Mouse (Mus musculus): Measurements from ENCODE around the gene Tmem145.
"Not testable (repeated sequence)": the region's sequence is repeated elsewhere in the genome, so short reads cannot be mapped to it uniquely, and the experiment has no call there.

The Tmem145 gene

GRCm38 (mm10) chr7:25305956-25306613 lies at the start of gene Tmem145:
Gene Tmem145 (plus strand): TSS chr7:25306106.
- DNase-seq: peak; percentile 62

DNA sequence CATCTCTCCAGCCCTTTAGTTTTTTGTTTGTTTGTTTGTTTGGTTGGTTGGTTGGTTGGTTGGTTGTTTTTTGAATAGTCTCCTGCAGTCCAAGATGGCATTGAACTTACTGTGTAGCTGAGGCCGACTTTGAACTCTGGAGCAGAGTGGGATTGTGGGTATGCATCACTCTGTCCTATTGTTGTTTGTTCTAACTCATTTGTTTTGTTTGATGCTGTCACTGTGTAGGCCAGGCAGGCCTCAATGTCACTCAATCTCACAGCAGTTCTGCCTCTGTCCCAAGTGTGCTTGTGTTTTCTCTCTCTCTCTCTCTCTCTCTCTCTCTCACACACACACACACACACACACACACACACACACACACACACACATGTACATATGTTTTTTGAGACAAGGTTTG lies 44.0 kb upstream of the Tmem145 start:
- DNase-seq: no peak

DNA sequence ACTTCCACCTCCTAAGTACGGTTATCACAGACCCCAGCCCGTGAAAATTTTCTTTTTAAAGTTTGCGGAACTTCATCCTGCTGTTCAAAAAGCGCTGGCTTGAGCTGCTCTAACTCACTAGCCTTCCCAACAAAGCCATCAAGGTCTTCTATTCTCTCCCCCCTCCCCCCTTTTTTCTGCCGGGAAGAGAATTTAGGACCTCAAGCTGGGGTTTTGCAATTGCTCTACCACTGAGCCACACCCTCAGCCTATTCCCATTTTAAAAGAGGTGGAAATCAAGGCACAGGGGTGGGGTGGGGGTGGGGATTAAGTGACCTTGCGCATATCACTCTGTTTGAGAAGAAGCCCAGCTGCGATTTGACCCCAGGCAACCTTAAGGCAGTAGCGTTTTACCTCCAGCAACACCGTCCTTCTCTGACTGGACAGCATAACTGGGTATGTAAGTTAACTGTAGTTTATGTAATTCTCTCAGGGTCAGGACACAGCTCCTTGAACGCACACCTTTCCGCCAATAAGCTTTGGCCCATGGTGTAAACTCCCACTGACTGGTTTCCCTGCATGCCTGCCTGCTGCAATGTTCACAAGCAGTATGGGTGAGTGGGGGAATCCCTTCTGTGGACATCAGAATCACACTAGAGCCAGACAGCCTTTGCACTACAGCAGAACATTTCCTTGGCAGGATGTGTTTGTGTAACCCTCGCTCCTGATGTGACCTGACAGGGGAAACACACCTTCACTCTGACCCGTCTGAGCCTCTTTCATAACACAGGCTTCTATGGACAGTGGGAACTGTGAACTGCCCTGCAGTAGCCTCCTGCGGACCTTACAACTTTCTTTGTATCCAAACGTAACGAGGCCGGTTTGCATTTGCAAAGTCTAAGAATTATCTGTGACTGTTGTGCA lies 41.7 kb upstream of the Tmem145 start:
- DNase-seq: no peak

GRCm38 (mm10) chr7:25265743-25266142 lies 40.2 kb upstream of the Tmem145 start:
- not testable (repeated sequence) for DNase-seq

DNA sequence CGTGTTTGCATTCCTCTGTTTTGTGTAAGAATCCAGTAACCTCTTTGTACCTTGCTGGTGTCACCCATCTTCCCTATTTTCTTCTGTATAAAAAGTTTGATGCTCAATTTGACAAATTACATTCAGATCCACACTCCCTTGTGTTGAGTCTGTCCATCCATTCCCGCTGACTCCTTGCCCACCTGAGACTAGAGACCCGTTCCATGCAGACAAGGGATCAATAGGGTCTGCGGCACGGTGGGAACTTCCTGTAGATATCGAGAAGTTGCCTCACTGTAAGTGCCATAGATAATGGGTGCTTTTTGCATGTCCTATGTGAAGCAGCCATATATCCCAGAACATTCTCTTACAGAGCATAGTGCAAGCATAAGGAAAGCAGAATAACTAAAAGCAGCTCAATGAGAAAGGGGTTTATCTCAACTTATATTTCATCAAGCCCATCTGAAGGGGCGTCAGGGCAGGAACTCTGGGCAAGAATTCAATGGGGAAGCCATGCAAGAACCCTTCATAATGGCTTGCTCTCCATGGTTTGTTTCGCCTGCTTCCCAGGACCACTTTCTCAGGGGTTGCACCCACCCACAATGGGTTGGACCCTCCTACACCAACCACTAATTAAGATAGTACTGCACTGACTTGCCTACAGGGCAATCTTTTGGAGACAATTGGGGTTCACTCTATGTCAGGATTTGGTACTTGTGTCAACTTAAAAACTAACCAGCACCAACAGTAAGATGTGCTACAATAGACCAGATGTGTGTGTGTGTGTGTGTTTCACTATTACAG lies 39.5 kb upstream of the Tmem145 start:
- DNase-seq: no peak

DNA sequence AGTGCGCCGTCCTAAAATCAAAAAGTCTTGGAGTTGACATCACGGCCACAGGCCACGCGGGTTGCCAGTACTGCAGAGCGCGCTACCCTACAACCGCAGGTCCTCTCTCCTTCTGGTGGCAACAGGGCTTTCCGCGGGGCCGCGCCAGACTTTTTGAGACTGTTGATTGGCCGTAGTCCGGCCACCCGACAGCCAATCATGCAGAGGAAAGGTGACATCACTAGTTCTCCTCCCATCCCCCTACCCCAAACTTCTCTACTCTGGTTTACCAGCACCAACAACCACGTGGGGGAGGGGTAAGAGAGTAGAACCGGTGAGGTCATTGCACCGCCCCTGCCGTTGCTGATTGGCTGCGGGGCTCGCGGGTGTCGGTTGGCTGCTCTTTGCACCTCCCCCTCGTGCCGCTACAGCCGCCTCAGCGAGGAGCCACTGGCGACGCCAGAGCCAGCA lies 38.6 kb upstream of the Tmem145 start, which contains the start of gene Cic:
Cic (plus strand) TSS at position 404 of the 450 bp plus-strand sequence.
- peak; percentile 100 for DNase-seq

DNA sequence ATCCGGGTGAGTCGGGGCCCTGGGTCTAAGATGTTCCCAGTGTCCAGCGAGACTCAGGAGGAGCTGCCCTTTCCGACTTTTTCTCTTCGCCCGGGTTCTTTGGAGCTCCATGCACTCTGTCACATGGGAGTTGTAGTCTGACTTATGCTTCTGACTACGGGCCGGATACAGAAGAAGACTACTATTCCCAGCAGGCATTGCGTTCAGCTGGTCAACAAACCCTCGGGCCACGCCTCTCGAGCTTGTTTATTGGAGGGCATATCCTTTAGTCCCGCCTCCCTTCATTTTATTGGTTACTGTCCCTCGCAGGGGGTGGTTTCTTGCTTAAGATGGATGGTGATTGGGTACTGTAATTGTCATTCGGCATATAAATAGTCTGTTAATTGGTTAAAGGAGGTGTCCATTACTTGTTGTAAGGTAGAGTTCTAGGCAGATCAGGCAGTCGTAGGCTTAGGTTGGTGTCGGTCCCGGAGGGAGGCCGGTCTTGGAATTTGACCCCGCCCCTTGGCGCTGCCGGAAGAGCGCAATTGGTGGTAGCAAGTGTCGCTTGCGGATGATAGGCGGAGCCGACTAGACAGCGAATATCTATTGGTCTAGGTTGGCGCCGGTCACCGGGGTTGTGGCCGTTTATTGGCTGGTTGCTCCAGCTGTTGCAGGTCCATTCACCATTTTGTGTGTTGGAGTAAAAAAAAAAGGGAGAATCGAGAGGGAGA lies 38.0 kb upstream of the Tmem145 start:
- peak; percentile 100 for DNase-seq

DNA sequence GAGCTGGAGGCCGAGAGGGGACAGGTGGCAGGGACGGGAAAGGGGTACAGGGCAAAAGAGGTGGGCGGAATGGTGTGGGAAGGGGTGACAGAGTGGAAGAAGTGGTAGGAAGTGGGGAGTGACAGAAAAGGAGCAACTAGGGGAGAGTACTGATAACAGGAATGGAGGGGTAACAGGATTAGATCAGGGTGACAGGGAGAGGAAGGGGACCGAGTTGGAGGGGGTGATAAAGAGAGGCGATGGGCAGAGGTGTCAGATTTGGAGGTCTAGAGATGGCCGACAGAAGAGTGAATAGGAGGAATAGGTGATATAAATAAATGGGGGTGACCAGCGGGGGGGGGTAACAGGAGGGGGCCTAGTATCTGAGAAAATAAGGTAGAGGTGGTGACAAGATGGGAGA lies 37.3 kb upstream of the Tmem145 start:
- DNase-seq: no peak

GRCm38 (mm10) chr7:25269029-25269428 lies 36.9 kb upstream of the Tmem145 start:
- no peak for DNase-seq

DNA sequence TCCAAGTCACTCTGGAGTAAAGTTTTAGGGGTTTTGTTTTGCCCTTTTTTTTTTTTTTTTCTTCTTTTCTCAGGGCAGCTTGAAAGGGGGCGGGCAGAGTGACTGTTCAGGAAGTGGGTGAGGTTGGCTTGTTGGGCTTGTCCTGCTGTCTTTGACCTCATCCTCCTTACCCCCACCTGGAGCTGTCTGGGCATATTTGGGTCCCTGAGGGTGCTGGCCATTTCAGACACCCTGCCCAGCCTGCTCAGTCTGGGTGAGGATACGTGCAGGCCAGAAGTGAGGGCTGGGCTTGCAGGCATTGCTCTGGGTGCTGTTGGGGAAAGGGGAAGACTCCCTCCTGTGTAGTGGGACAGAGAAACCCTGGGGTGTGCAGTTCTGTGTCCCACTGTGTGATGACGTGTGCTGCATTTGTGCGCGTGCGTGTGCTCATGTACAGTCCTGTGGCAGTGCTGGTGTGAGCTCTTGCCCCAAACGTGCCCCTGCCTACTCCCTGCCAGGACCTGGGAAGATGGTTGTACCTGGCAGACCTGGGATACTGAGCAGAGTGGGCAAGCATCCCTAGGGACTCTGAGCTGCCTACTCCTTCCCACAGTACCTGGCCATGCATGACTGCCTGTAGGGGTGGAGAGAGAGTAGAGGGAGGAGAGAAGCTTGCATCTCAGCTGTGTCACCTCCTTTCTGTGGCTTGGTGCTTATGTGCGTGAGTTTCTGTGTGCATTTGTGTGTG lies 36.2 kb upstream of the Tmem145 start:
- DNase-seq: peak; percentile 44

DNA sequence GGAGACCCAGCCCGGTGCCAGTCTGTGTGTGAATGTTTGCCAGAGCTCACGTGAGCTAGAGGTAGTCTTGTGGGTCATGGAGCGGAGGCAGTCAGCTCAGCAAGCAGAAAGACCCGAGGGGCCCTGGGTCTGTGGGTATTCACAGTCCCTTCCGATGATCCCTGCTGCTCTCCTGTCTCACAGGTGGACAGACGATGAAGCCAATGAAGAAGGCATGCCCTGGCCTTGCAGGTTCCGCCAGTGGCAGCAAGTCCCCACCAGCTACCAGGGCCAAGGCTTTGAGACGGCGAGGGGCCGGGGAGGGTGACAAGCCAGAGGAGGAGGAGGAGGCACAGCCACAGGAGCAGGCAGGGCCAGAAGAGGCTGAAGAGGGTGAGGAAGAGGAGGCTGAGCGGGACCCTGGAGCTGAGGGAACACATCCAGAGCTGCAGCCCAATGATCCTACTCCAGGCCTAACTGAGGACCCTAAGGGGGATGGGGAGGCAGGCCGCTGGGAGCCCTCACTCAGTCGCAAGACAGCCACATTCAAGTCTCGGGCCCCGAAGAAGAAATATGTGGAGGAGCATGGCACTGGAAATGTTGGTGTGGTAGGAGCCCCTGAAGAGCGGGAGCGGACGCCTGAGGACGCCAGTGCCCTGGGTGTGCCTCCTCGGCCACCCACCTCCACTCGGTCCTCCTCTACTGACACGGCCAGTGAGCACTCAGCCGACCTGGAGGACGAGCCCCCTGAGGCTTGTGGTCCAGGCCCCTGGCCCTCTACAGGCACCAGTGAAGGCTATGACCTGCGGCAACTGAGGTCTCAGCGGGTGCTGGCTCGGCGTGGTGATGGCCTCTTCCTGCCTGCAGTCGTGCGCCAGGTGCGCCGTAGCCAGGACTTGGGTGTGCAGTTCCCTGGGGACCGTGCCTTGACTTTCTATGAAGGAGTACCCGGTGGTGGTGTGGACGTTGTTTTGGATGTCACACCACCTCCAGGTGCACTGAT lies 35.0 kb upstream of the Tmem145 start:
- DNase-seq: no peak

- DNase-seq: no peak
Measured at GRCm38 (mm10) chr7:25271651-25272444, 34.1 kb upstream of the Tmem145 start.

- DNase-seq: no peak
Measured at GRCm38 (mm10) chr7:25272445-25273258, 33.3 kb upstream of the Tmem145 start.

GRCm38 (mm10) chr7:25273259-25274241 lies 32.4 kb upstream of the Tmem145 start:
- DNase-seq: no peak

DNA sequence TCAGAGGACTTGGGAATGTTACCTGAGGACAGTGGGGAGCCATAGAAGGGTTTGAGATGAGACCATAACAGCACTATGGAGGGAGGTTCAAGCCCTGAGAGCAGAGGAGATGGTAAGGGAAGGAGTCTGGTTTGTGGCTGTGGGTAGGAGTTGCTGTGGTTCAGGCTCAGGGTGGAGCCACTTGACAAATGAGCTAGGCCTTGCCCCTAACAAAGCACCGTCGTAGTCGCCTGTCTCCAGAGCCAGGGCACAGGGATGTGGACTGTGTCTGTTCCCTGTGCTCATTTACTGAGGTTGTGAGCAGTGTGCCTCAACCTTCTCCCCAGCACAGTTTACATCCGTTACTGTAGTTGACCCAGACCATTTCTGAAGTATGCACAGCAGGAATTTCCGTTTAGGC lies 31.3 kb upstream of the Tmem145 start:
- DNase-seq: no peak

DNA sequence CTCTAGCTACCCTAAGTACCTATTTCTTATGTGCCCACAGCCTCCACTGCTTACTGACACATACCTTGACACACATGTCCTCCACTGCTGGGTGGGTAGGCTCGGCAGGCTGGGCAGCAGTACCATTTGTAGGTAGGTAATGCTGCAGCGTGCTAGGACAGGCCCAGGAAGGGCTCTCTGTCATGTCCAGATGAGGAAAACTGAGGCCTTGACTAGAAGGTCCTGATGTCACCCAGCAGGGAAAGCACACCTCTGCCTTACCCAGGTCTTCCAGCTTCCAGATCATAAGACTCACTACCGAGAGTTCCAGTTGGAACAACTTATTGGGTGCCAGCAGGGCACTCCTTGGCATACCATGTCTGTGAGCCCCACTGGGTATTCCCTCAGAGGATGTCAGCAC lies 30.9 kb upstream of the Tmem145 start:
- DNase-seq: no peak

- DNase-seq: no peak
Measured at GRCm38 (mm10) chr7:25275555-25276298, 30.2 kb upstream of the Tmem145 start.
